Mouse (Mus musculus) midbrain, embryonic 10.5 days (tissue): ENCODE measurements around the gene Inmt. TPM values are rescaled to one million over a fixed set of nuclear protein-coding genes. Genes with fewer than 3 reads are reported as not detected.
A peak's percentile ranks its signal among the peaks of the same experiment; 100 is the strongest.
"Not testable (repeated sequence)": the region's sequence is repeated elsewhere in the genome, so short reads cannot be mapped to it uniquely, and the experiment has no call there.

ENCODE experiments used
- DNase-seq: peaks from one replicate; pipeline ENCODE4 v3.0.0-alpha.2; 2017; ENCODE audit warnings: low spot score
- H3K27ac ChIP-seq: fragments of 300-500 bp; sonication (generic); replicated peaks from 2 replicates; pipeline ENCODE4 v1.5.1; 2016; ENCODE audit warnings: mild to moderate bottlenecking
- H3K27me3 ChIP-seq: fragments of 300-500 bp; sonication (generic); 2 replicates; pipeline ENCODE4 v1.6.1; 2016; ENCODE audit warnings: low read depth, mild to moderate bottlenecking; ENCODE audit not compliant: poor library complexity, severe bottlenecking
- H3K36me3 ChIP-seq: fragments of 300-500 bp; sonication (generic); 2 replicates; pipeline ENCODE4 v1.6.1; 2016; ENCODE audit warnings: mild to moderate bottlenecking, moderate library complexity
- H3K4me1 ChIP-seq: fragments of 300-500 bp; sonication (generic); 2 replicates; pipeline ENCODE4 v1.6.1; 2016
- H3K4me3 ChIP-seq: fragments of 300-500 bp; sonication (generic); 2 replicates; pipeline ENCODE4 v1.5.1; 2016; ENCODE audit warnings: mild to moderate bottlenecking, moderate library complexity
- H3K9me3 ChIP-seq: fragments of 300-500 bp; sonication (generic); replicated peaks from 2 replicates; pipeline ENCODE4 v1.6.1; 2016; ENCODE audit warnings: mild to moderate bottlenecking
- WGBS: fragments of 180-500 bp; shearing (Covaris S2); methylation state at CpG from one replicate; pipeline ENCODE4 v1.1.7; 2016; 5-methylcytosine and 5-hydroxymethylcytosine counted together
- polyA plus RNA-seq: library from polyadenylated mRNA; unstranded; fragments of >200 nt; fragmentation: Nextera tagmentation; extraction: Ambion mirVana; gene quantifications from 2 replicates; pipeline ENCODE4 v1.2.1, GENCODE M21; 2016

The Inmt gene
- polyA plus RNA-seq, 1 experiment from 2014 or later, result 2.0 TPM

- H3K4me3 ChIP-seq, result not testable (repeated sequence)
- 94% methylated on average over 17 of the region's 17 CpGs for WGBS
Observed at GRCm38 (mm10) chr6:55187827-55188226, 13.0 kb upstream of the Inmt start.

GRCm38 (mm10) chr6:55182655-55183430, 8.0 kb upstream of the Inmt start:
- H3K9me3 ChIP-seq, result peaks cover 3% of the 10 kb centered on the region; the same call in 1 of the 2 replicates
- H3K36me3 ChIP-seq, result no peaks in the 10 kb centered on the region
- H3K4me1 ChIP-seq, result peaks cover 6% of the 10 kb centered on the region; the same call in 1 of the 2 replicates
- H3K27me3 ChIP-seq, result no peaks in the 10 kb centered on the region
- 96% methylated on average over 1 of the region's 1 CpGs for WGBS
- DNase-seq, result no peak
- H3K4me3 ChIP-seq, result no peak overlapping the region
- no peak overlapping the region for H3K27ac ChIP-seq

More at GRCm38 (mm10) chr6:55187827-55188226, 13.0 kb upstream of the Inmt start:
- not testable (repeated sequence) for H3K4me1 ChIP-seq, DNase-seq, H3K27me3 ChIP-seq, H3K36me3 ChIP-seq, H3K9me3 ChIP-seq, H3K27ac ChIP-seq

- no peaks in the 10 kb centered on the region for H3K9me3 ChIP-seq
- peaks cover 23% of the 10 kb centered on the region for H3K27me3 ChIP-seq
- DNase-seq, result no peak
- H3K36me3 ChIP-seq, result no peaks in the 10 kb centered on the region
- no peak overlapping the region for H3K27ac ChIP-seq
- no peak overlapping the region for H3K4me3 ChIP-seq
- whole genome bisulfite sequencing, result 80% methylated on average over 7 of the region's 7 CpGs
- H3K4me1 ChIP-seq, result peaks cover 19% of the 10 kb centered on the region
Observed at GRCm38 (mm10) chr6:55179560-55179959, 4.7 kb upstream of the Inmt start.

- DNase-seq, result no peak
- H3K4me3 ChIP-seq, result no peak overlapping the region
- no peak overlapping the region for H3K27ac ChIP-seq
- H3K27me3 ChIP-seq, result peaks cover 35% of the 10 kb centered on the region
- H3K9me3 ChIP-seq, result no peaks in the 10 kb centered on the region
- H3K36me3 ChIP-seq, result no peaks in the 10 kb centered on the region
- H3K4me1 ChIP-seq, result peaks cover 42% of the 10 kb centered on the region
- 58% methylated on average over 12 of the region's 12 CpGs for WGBS
Observed at GRCm38 (mm10) chr6:55177060-55177732, 2.4 kb upstream of the Inmt start.

GRCm38 (mm10) chr6:55175892-55176291, 1.0 kb upstream of the Inmt start:
- no peak for DNase-seq
- no peaks in the 10 kb centered on the region for H3K9me3 ChIP-seq
- H3K4me1 ChIP-seq, result peaks cover 42% of the 10 kb centered on the region
- 67% methylated on average over 5 of the region's 5 CpGs for WGBS
- no peak overlapping the region for H3K27ac ChIP-seq
- no peak overlapping the region for H3K4me3 ChIP-seq
- peaks cover 46% of the 10 kb centered on the region for H3K27me3 ChIP-seq
- H3K36me3 ChIP-seq, result no peaks in the 10 kb centered on the region

- Histone ChIP-seq H3K9me3 (no peaks in the 10 kb centered on the region), H3K4me1 (peaks cover 42% of the 10 kb centered on the region), H3K27ac (no peak overlapping the region), H3K4me3 (no peak overlapping the region), H3K36me3 (no peaks in the 10 kb centered on the region), H3K27me3 (peaks cover 51% of the 10 kb centered on the region)
- WGBS, result 66% methylated on average over 2 of the region's 2 CpGs
- no peak for DNase-seq
Observed at GRCm38 (mm10) chr6:55175456-55175855, 613 bp upstream of the Inmt start.

- Histone ChIP-seq H3K9me3 (no peaks in the 10 kb centered on the region), H3K27ac (no peak overlapping the region), H3K36me3 (no peaks in the 10 kb centered on the region), H3K4me3 (no peak overlapping the region), H3K4me1 (peaks cover 35% of the 10 kb centered on the region), H3K27me3 (peaks cover 66% of the 10 kb centered on the region)
- peak; percentile 51 for DNase-seq
- 27% methylated on average over 3 of the region's 3 CpGs for WGBS
Observed at GRCm38 (mm10) chr6:55173941-55174349, 898 bp downstream of the Inmt start.

- no peak overlapping the region for H3K27ac ChIP-seq
- DNase-seq, result no peak
- H3K4me1 ChIP-seq, result peaks cover 35% of the 10 kb centered on the region
- H3K27me3 ChIP-seq, result peaks cover 72% of the 10 kb centered on the region
- H3K4me3 ChIP-seq, result no peak overlapping the region
- H3K9me3 ChIP-seq, result no peaks in the 10 kb centered on the region
- H3K36me3 ChIP-seq, result no peaks in the 10 kb centered on the region
- WGBS, result 54% methylated on average over 10 of the region's 10 CpGs
Observed at GRCm38 (mm10) chr6:55173171-55173570, 1.7 kb downstream of the Inmt start.

GRCm38 (mm10) chr6:55171638-55172037, 3.2 kb downstream of the Inmt start:
- 58% methylated on average over 4 of the region's 4 CpGs for WGBS
- peaks cover 78% of the 10 kb centered on the region for H3K27me3 ChIP-seq
- H3K4me1 ChIP-seq, result peaks cover 35% of the 10 kb centered on the region
- no peaks in the 10 kb centered on the region for H3K36me3 ChIP-seq
- no peak for DNase-seq
- no peak overlapping the region for H3K4me3 ChIP-seq
- no peaks in the 10 kb centered on the region for H3K9me3 ChIP-seq
- no peak overlapping the region for H3K27ac ChIP-seq

GRCm38 (mm10) chr6:55169818-55170217, 5.0 kb downstream of the Inmt start:
- H3K9me3 ChIP-seq, result no peaks in the 10 kb centered on the region
- DNase-seq, result no peak
- 60% methylated on average over 5 of the region's 5 CpGs for WGBS
- H3K27ac ChIP-seq, result no peak overlapping the region
- H3K36me3 ChIP-seq, result no peaks in the 10 kb centered on the region
- peaks cover 61% of the 10 kb centered on the region for H3K27me3 ChIP-seq
- peaks cover 25% of the 10 kb centered on the region for H3K4me1 ChIP-seq
- H3K4me3 ChIP-seq, result no peak overlapping the region

- peaks cover 44% of the 10 kb centered on the region for H3K27me3 ChIP-seq
- H3K27ac ChIP-seq, result no peak overlapping the region
- DNase-seq, result peak; percentile 71
- H3K9me3 ChIP-seq, result no peaks in the 10 kb centered on the region
- WGBS, result 57% methylated on average over 7 of the region's 7 CpGs
- no peaks in the 10 kb centered on the region for H3K4me1 ChIP-seq
- H3K4me3 ChIP-seq, result no peak overlapping the region
- H3K36me3 ChIP-seq, result no peaks in the 10 kb centered on the region
Observed at GRCm38 (mm10) chr6:55166777-55167463, 7.9 kb downstream of the Inmt start.

- Histone ChIP-seq H3K4me1 (no peaks in the 10 kb centered on the region), H3K4me3 (no peak overlapping the region), H3K27ac (no peak overlapping the region), H3K9me3 (no peaks in the 10 kb centered on the region), H3K27me3 (peaks cover 9% of the 10 kb centered on the region), H3K36me3 (no peaks in the 10 kb centered on the region)
- DNase-seq, result no peak
- 87% methylated on average over 8 of the region's 8 CpGs for WGBS
Observed at GRCm38 (mm10) chr6:55163046-55163584, 11.7 kb downstream of the Inmt start.
